Comparison of ENCODE assay signal across 7 mouse cellular contexts in genomic region chr5:118879808-118880478, GRCm38 (mm10).
DNase-seq lines count a peak whose midpoint lies in the region; ATAC-seq lines count a peak whose summit lies in the region.

No protein-coding gene starts in this region.

- H3K9ac ChIP-seq in forebrain, embryonic 14.5 days (ENCODE audit: low read length) = no peak overlapping the region
- no peak overlapping the region for H3K9ac ChIP-seq in hindbrain, embryonic 12.5 days

- H3K27ac ChIP-seq in forebrain, embryonic 14.5 days (ENCODE audit: low read depth, low read length) = no peak overlapping the region
- H3K27ac ChIP-seq in hindbrain, embryonic 12.5 days = no peak overlapping the region

- 17% methylated on average over 13 of the region's 13 CpGs for WGBS in forebrain, embryonic 14.5 days
- 17% methylated on average over 13 of the region's 13 CpGs for WGBS in hindbrain, embryonic 12.5 days

- no peaks in the 10 kb centered on the region for H3K36me3 ChIP-seq in forebrain, embryonic 14.5 days (ENCODE audit: control insufficient read depth, insufficient read depth, low read length)
- H3K36me3 ChIP-seq in hindbrain, embryonic 12.5 days = no peaks in the 10 kb centered on the region

- no peak overlapping the region for H3K4me3 ChIP-seq in forebrain, embryonic 14.5 days (ENCODE audit: low read depth, low read length)
- H3K4me3 ChIP-seq in hindbrain, embryonic 12.5 days = no peak overlapping the region

- DNase-seq in R1 (ENCODE audit: low read depth, low spot score) = peak; percentile 56
- peak; percentile 15 for DNase-seq in c-Kit-positive CD71-positive TER-119-positive erythroid progenitor cells, embryonic 14.5 days (ENCODE audit: low spot score)
- peak; percentile 87 for DNase-seq in forebrain, embryonic 14.5 days (ENCODE audit: low spot score)
- peak; percentile 83 to 85 for DNase-seq in layer of hippocampus, postnatal 10 days (ENCODE audit: low spot score in 2 of 2)
- peak; percentile 45 for DNase-seq in skeletal muscle tissue, adult 2 months (ENCODE audit: low read depth, low spot score)

- peak; percentile 61 for ATAC-seq in forebrain, embryonic 14.5 days
- ATAC-seq in hindbrain, embryonic 12.5 days (ENCODE audit: low FRiP score) = peak; percentile 74; the same call in 1 of the 2 replicates
- ATAC-seq in megakaryocyte, adult 5-6 weeks (ENCODE audit: poor library complexity, severe bottlenecking) = 0 out of 2 replicates have a peak, but pooled peaks have one; percentile 38

- no peak overlapping the region for H3K4me2 ChIP-seq in forebrain, embryonic 14.5 days (ENCODE audit: low read length)
- H3K4me2 ChIP-seq in hindbrain, embryonic 12.5 days (replicated peaks) = no peak overlapping the region

- no peaks in the 10 kb centered on the region for H3K9me3 ChIP-seq in forebrain, embryonic 14.5 days (replicated peaks; ENCODE audit: control insufficient read depth, low read length)
- no peaks in the 10 kb centered on the region for H3K9me3 ChIP-seq in hindbrain, embryonic 12.5 days (replicated peaks)

- H3K27me3 ChIP-seq in forebrain, embryonic 14.5 days (replicated peaks; ENCODE audit: control insufficient read depth, insufficient read depth, low read length) = peaks cover 35% of the 10 kb centered on the region
- H3K27me3 ChIP-seq in hindbrain, embryonic 12.5 days = peaks cover 40% of the 10 kb centered on the region

- H3K4me1 ChIP-seq in forebrain, embryonic 14.5 days (ENCODE audit: control insufficient read depth, insufficient read depth, low read length) = no peaks in the 10 kb centered on the region
- peaks cover 14% of the 10 kb centered on the region for H3K4me1 ChIP-seq in hindbrain, embryonic 12.5 days

Comparison
In these comparisons a context has a peak if more than half of its experiments do, and no peak if none do; other contexts are left out.
1. DNase-seq: peak in every context shown above with its lines; median percentile 87 in forebrain, embryonic 14.5 days; 84 in layer of hippocampus, postnatal 10 days; 56 in R1; 45 in skeletal muscle tissue, adult 2 months; 15 in c-Kit-positive CD71-positive TER-119-positive erythroid progenitor cells, embryonic 14.5 days.